Mouse (Mus musculus) heart, embryonic 14.5 days (tissue): Measurements from ENCODE around the gene Add2. TPM values are rescaled to one million over a fixed set of nuclear protein-coding genes. Genes with fewer than 3 reads are reported as not detected.
"Not testable (repeated sequence)": the region's sequence is repeated elsewhere in the genome, so short reads cannot be mapped to it uniquely, and the experiment has no call there.

ENCODE experiments used
- ATAC-seq: fragments of 200-750 bp; cut with Nextera tagmentation; 2 replicates; pipeline ENCODE4 v1.8.0; 2017; ENCODE audit warnings: low read depth, moderate TSS enrichment; ENCODE audit not compliant: insufficient number of reproducible peaks, insufficient read depth, low FRiP score
- H3K27ac ChIP-seq, 2 experiments: fragments of 200-500 bp in 1 of 2; fragments of 300-500 bp in 1 of 2; sonication (generic) in 1 of 2; replicated peaks in 1 of 2; 2 replicates each; pipeline ENCODE4 v1.5.1; 2012 to 2014; ENCODE audit warnings: low read depth in 2 of 2, low read length in 2 of 2, control low read depth in 1 of 2, mild to moderate bottlenecking in 1 of 2, mixed read lengths in 1 of 2; ENCODE audit not compliant: control insufficient read depth in 1 of 2, insufficient read depth in 1 of 2
- H3K27me3 ChIP-seq: fragments of 300-500 bp; sonication (generic); 2 replicates; pipeline ENCODE4 v1.6.1; 2014; ENCODE audit warnings: mild to moderate bottlenecking, low read length, control low read depth; ENCODE audit not compliant: control insufficient read depth, insufficient read depth
- H3K36me3 ChIP-seq: fragments of 300-500 bp; sonication (generic); 2 replicates; pipeline ENCODE4 v1.6.1; 2014; ENCODE audit warnings: mild to moderate bottlenecking, control low read depth, low read length, mixed read lengths; ENCODE audit not compliant: control insufficient read depth, insufficient read depth
- H3K4me1 ChIP-seq, 2 experiments: fragments of 200-500 bp in 1 of 2; fragments of 300-500 bp in 1 of 2; sonication (generic) in 1 of 2; 2 replicates each; pipeline ENCODE4 v1.6.1; 2012 to 2014; ENCODE audit warnings: low read length in 2 of 2, control low read depth in 1 of 2, mixed read lengths in 1 of 2; ENCODE audit not compliant: control insufficient read depth in 2 of 2, insufficient read depth in 2 of 2
- H3K4me2 ChIP-seq: fragments of 300-500 bp; sonication (generic); 2 replicates; pipeline ENCODE4 v1.6.1; 2014; ENCODE audit warnings: mild to moderate bottlenecking, low read length
- H3K4me3 ChIP-seq, 2 experiments: fragments of 200-500 bp in 1 of 2; fragments of 300-500 bp in 1 of 2; sonication (generic) in 1 of 2; 2 replicates each; pipeline ENCODE4 v1.5.1; 2012 to 2014; ENCODE audit warnings: low read length in 2 of 2, mild to moderate bottlenecking in 2 of 2, control low read depth in 1 of 2, low read depth in 1 of 2, moderate library complexity in 1 of 2; ENCODE audit not compliant: control insufficient read depth in 1 of 2, insufficient read depth in 1 of 2
- H3K9ac ChIP-seq: fragments of 300-500 bp; sonication (generic); 2 replicates; pipeline ENCODE4 v1.6.1; 2014; ENCODE audit warnings: mild to moderate bottlenecking, low read length
- H3K9me3 ChIP-seq: fragments of 300-500 bp; sonication (generic); 2 replicates; pipeline ENCODE4 v1.6.1; 2016; ENCODE audit warnings: low read length, control low read depth; ENCODE audit not compliant: control insufficient read depth
- WGBS: fragments of 180-500 bp; shearing (Covaris S2); extraction: QIAGEN DNeasy Blood & Tissue Kit; methylation state at CpG from one replicate; pipeline ENCODE4 v1.1.7; 2014; 5-methylcytosine and 5-hydroxymethylcytosine counted together
- polyA plus RNA-seq: library from polyadenylated mRNA; unstranded; fragments of >200 nt; fragmentation: Nextera tagmentation; extraction: Ambion mirVana; gene quantifications from 2 replicates; pipeline ENCODE4 v1.2.1, GENCODE M21; 2014

Add2 gene
- polyA plus RNA-seq, 1 experiment from 2014 or later, result 2.3 TPM

DNA sequence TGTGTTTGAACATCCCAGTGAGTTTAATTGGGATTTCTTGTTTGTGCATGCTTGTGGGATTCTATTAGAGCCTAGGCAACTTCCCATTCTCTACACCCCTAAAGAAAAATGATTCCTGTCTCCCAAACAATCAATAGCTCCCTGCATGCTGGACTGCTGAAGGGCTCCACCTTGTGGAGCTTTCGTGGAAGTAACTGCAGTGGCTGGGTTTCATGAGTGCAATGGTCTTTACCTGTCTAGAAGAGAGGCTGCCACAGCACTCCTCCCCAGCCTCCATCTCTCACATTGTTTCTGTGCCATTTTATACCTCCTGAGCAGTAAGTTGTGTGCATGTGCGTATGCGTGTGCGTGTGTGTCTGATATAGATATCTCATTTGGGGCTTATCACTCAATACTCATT lies 18.5 kb upstream of the Add2 start:
- Histone ChIP-seq H3K4me2 (no peak overlapping the region), H3K4me1 (no peaks in the 10 kb centered on the region), H3K27me3 (no peaks in the 10 kb centered on the region), H3K9me3 (no peaks in the 10 kb centered on the region), H3K36me3 (no peaks in the 10 kb centered on the region), H3K27ac (no peak overlapping the region), H3K9ac (no peak overlapping the region), H3K4me3 (no peak overlapping the region)
- 33% methylated on average over 4 of the region's 4 CpGs for WGBS
- ATAC-seq, result no peak

DNA sequence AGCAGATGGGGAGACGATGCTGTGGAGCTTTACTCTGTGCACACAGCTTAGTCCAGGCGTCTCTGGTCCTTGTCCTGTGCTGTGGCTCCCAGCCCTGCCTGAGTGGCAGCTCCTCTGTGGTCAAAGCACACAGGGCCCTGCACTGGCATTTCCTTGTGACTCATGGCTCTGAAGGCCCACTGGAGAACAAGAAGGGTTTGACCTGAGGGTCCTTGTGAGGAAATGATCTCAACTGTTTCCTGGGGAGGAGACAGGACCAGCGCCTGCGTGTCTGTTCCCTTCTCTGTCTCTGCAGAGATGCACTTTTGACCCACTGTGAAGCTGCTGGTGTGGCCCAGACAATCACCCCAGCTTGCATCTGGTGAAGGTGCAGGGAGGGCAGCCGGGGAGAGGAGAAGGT lies 13.7 kb upstream of the Add2 start:
- not testable (repeated sequence) for H3K9me3 ChIP-seq, H3K27ac ChIP-seq, H3K36me3 ChIP-seq, H3K4me3 ChIP-seq, H3K27me3 ChIP-seq, H3K9ac ChIP-seq, H3K4me1 ChIP-seq, H3K4me2 ChIP-seq
- 0 out of 2 replicates have a peak, but pooled peaks have one; percentile 46 for ATAC-seq
- 45% methylated on average over 5 of the region's 5 CpGs for WGBS

DNA sequence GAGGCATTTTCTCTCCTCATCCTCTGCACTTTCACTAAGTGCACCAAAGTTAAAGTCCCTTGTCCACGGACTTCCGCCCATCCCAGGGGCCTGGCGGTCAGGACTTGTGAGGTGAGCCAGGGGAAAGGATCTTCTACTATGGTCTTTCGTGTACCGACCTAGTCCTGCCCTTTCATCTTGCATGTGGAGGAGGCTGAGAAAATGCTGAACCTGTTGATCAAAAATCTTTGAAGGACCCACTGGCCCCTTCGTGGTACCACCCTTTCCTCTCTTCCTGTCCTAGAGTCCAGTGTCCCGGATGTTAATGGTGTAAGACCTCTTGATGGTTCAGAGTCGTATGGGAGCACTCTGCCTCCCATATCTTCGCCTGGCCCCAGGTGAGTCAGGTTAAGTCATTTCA lies 12.6 kb upstream of the Add2 start, which contains the start of gene Figla:
Gene Figla (plus strand): TSS at position 301 of the 400 bp plus-strand sequence.
- Histone ChIP-seq H3K36me3 (no peaks in the 10 kb centered on the region), H3K4me1 (no peaks in the 10 kb centered on the region), H3K9me3 (no peaks in the 10 kb centered on the region), H3K9ac (no peak within 1 kb of the TSS), H3K27ac (no peak within 1 kb of the TSS), H3K4me3 (no peak within 1 kb of the TSS), H3K4me2 (no peak within 1 kb of the TSS), H3K27me3 (0 out of 2 replicates have a peak, but pooled peaks cover 4% of the 10 kb centered on the region)
- ATAC-seq, result no peak
- 80% methylated on average over 9 of the region's 9 CpGs for WGBS

DNA sequence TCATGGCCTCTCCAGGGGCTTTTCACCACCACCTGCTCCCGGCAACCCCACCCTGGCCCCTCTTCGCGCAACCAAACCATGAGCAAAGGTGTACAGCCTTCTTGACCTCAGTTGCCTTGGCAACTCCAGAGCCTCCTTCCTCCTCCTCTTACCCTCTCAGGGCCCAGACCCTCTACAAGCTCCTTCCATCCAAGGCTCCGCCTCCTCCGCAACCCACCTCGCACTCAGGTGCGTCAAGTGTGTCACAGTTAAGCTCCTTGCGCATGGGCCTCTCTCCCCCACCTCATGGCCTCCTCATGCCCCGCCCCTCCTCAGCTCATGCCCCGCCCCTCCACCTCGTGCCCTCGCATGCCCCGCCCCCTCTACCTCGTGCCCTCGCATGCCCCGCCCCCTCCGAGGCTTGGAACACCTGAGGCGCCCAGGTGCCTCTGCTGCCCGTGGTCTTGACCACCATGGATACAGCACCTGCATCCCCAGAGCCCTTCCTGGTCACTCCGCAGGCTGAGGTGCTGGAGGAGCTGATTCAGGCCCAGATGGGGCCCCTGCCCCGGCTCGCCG lies 11.6 kb upstream of the Add2 start:
- Histone ChIP-seq H3K4me1 (no peaks in the 10 kb centered on the region), H3K4me3 (no peak overlapping the region), H3K27ac (no peak overlapping the region), H3K9ac (no peak overlapping the region), H3K36me3 (no peaks in the 10 kb centered on the region), H3K9me3 (no peaks in the 10 kb centered on the region), H3K4me2 (no peak overlapping the region), H3K27me3 (0 out of 2 replicates have a peak, but pooled peaks cover 4% of the 10 kb centered on the region)
- no peak for ATAC-seq
- WGBS, result 75% methylated on average over 23 of the region's 23 CpGs

DNA sequence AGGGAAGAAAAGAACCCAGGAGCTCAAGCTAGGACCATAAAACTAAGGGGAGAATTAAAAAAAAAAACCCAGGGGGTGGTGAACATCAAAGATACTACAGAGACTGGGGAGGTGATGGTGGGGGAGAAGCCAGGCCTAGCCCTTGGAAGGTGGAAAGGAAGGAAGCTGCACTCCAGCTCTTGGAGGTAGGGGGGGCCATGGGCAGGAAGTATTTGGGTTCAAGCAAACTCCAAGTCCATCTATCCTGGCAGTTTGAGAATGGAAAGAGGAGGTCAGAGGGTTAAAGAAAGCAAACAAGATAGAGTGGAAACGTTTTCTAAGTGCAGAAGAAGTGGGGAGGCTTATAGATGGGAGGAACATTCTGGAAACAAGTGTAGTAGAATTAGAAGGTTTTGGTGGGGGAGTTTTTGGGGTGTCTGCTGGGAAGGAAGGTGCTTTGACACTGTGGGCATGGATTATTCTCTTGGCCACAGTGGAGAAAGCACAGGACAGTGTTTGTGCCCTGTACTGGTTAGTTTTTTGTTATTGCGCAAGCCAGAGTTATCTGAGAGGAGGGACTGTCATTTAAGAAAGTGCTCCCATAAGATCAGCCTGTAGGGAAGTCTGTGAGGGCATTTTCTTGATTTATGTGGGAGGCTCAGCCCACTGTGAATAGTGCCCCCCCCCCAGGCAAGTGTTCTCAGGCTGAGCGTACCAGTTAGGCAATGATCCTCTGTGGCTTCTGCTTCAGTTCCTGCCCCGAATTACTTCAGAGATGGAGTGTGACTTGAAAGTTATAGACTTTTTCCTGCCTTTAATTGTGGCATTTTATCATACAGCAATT lies 8.9 kb upstream of the Add2 start:
- no peak for ATAC-seq
- peak overlapping the region; percentile 14 to 50 for H3K27ac ChIP-seq
- WGBS, result 54% methylated on average over 4 of the region's 4 CpGs

DNA sequence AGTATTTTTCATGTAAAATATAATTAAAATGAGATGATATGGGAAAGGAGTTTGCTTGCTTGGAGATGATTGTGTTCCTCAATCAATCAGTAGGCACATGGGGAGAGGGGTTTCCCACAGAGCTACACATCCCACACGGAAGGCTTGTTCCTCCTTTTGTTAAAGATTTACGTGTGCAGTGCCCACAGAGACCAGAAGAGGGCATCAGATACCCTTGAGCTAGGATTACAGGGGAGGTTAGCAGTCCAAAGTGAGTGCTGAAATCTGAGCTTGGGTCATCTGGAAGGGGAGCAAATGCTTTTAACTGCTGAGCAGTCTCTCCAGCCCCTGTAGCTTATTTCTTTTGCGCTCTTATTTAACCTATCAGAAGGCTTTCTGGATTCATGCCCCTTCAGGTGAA lies 7.5 kb upstream of the Add2 start:
- Histone ChIP-seq H3K4me3 (no peak overlapping the region), H3K9ac (no peak overlapping the region), H3K27ac (no peak overlapping the region), H3K36me3 (no peaks in the 10 kb centered on the region), H3K9me3 (no peaks in the 10 kb centered on the region), H3K27me3 (0 out of 2 replicates have a peak, but pooled peaks cover 4% of the 10 kb centered on the region), H3K4me2 (no peak overlapping the region), H3K4me1 (no peaks in the 10 kb centered on the region)
- ATAC-seq, result no peak
- 36% methylated on average over 3 of the region's 3 CpGs for WGBS

More for the DNA sequence above, 8.9 kb upstream of the Add2 start:
- Histone ChIP-seq H3K9ac (no peak overlapping the region), H3K4me1 (no peaks in the 10 kb centered on the region), H3K27me3 (0 out of 2 replicates have a peak, but pooled peaks cover 4% of the 10 kb centered on the region), H3K4me2 (no peak overlapping the region), H3K9me3 (no peaks in the 10 kb centered on the region), H3K36me3 (no peaks in the 10 kb centered on the region), H3K4me3 (no peak overlapping the region)

DNA sequence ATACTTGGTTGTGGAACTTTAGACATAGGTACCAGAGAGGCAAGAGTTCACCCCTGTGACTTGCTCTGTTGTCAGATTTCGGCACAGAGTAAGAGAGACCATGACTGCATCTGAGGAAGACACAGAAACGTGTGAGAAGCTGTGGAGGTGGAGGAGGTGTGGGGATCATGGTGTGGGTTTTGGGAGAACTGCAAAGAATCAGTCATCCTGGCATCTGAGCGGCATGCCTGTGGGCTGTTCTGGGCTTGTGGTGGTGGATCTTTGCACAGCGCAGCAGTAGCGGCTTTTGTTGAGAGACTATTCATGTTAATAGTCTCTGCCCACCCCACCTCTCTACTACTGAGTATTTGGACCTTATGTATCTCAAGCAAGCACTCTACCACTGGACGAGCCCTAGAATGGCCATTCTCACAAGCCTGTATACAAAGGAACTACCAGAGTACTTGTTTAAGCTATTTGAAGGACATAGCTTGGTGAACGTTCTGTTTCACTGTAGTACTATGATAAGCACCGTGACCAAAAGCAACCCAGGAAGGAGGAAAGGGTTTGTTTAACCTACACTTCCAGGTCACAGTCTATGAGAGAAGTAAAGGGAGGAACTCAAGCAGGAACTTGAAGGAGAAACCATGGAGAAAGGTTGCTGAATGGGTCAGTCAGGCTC lies 1.7 kb upstream of the Add2 start:
- Histone ChIP-seq H3K4me3 (no peak overlapping the region), H3K36me3 (no peaks in the 10 kb centered on the region), H3K4me2 (no peak overlapping the region), H3K9me3 (no peaks in the 10 kb centered on the region), H3K27ac (no peak overlapping the region), H3K27me3 (peaks cover 40% of the 10 kb centered on the region), H3K9ac (no peak overlapping the region), H3K4me1 (peaks cover 4 to 6% of the 10 kb centered on the region in 2 experiments; a peak in 1 of 4 replicates)
- no peak for ATAC-seq
- 71% methylated on average over 8 of the region's 8 CpGs for WGBS
